Comparison of ENCODE assay signal across 9 mouse cellular contexts in genomic region chr3:61409683-61410082, GRCm38 (mm10). TPM values are rescaled to one million over a fixed set of nuclear protein-coding genes. Genes with fewer than 3 reads are reported as not detected.
DNase-seq lines count a peak whose midpoint lies in the region; ATAC-seq lines count a peak whose summit lies in the region.
"Had no signal": no experiment of that assay in that cellular context is flagged by ENCODE, and none has a peak within 500 bp of the region (broad histone marks: within the 10 kb centered on the region; RNA-seq: fewer than 3 reads in every experiment).

No protein-coding gene starts in this region.

- H3K9me3 ChIP-seq in liver, embryonic 11.5 days (ENCODE audit: control insufficient read depth, low read length) = no peaks in the 10 kb centered on the region
- H3K9me3 ChIP-seq in forebrain, embryonic 12.5 days = no peaks in the 10 kb centered on the region
- H3K9me3 ChIP-seq: neural tube, embryonic 13.5 days had no signal

- H3K4me1 ChIP-seq in liver, embryonic 11.5 days (replicated peaks; ENCODE audit: control insufficient read depth, insufficient read depth, low read length) = no peaks in the 10 kb centered on the region
- H3K4me1 ChIP-seq in forebrain, embryonic 12.5 days = no peaks in the 10 kb centered on the region
- H3K4me1 ChIP-seq: neural tube, embryonic 13.5 days had no signal

- peak; percentile 5 for DNase-seq in adrenal gland, postnatal 10 days
- DNase-seq in adrenal gland, adult 18-20 months (ENCODE audit: low spot score in 2 of 2) = no peak
- DNase-seq in heart, adult 18-20 months = peak; percentile 28 to 70
- DNase-seq in liver, embryonic 11.5 days (ENCODE audit: low spot score) = no peak
- DNase-seq in frontal cortex, adult 2 months (ENCODE audit: extremely low spot score in 1 of 2, low spot score in 1 of 2) = no peak

- no peak overlapping the region; the same call in 1 of the 2 replicates for H3K4me2 ChIP-seq in liver, embryonic 11.5 days
- no peak overlapping the region for H3K4me2 ChIP-seq in forebrain, embryonic 12.5 days
- H3K4me2 ChIP-seq: neural tube, embryonic 13.5 days had no signal

- H3K27me3 ChIP-seq in liver, embryonic 11.5 days (replicated peaks; ENCODE audit: control insufficient read depth, insufficient read depth, low read length) = no peaks in the 10 kb centered on the region
- no peaks in the 10 kb centered on the region for H3K27me3 ChIP-seq in forebrain, embryonic 12.5 days
- H3K27me3 ChIP-seq: neural tube, embryonic 13.5 days had no signal

- peak; percentile 90 for ATAC-seq in liver, embryonic 11.5 days (replicated peaks; ENCODE audit: low FRiP score)
- peak; percentile 75 for ATAC-seq in neutrophil, adult 5-6 weeks (ENCODE audit: extremely low read depth, insufficient number of reproducible peaks, low FRiP score, poor library complexity, severe bottlenecking)
- no peak for ATAC-seq in frontal cortex, adult (ENCODE audit: low TSS enrichment)
- ATAC-seq in forebrain, embryonic 12.5 days (ENCODE audit: low FRiP score) = no peak

- no peak overlapping the region for H3K27ac ChIP-seq in liver, embryonic 11.5 days (ENCODE audit: low read depth, low read length)
- no peak overlapping the region for H3K27ac ChIP-seq in forebrain, embryonic 12.5 days
- H3K27ac ChIP-seq: neural tube, embryonic 13.5 days had no signal

- WGBS in liver, embryonic 11.5 days = 26% methylated on average over 6 of the region's 6 CpGs
- 84% methylated on average over 6 of the region's 6 CpGs for WGBS in forebrain, embryonic 12.5 days

- H3K4me3 ChIP-seq in liver, embryonic 11.5 days (ENCODE audit: low read depth, low read length) = no peak overlapping the region
- no peak overlapping the region for H3K4me3 ChIP-seq in forebrain, embryonic 12.5 days (replicated peaks)
- H3K4me3 ChIP-seq: neural tube, embryonic 13.5 days had no signal

- H3K36me3 ChIP-seq in liver, embryonic 11.5 days (ENCODE audit: control insufficient read depth, insufficient read depth, low read length) = no peaks in the 10 kb centered on the region
- no peaks in the 10 kb centered on the region for H3K36me3 ChIP-seq in forebrain, embryonic 12.5 days (replicated peaks)
- H3K36me3 ChIP-seq: neural tube, embryonic 13.5 days had no signal

- no peak overlapping the region for H3K9ac ChIP-seq in liver, embryonic 11.5 days (ENCODE audit: low read depth, low read length)
- no peak overlapping the region for H3K9ac ChIP-seq in forebrain, embryonic 12.5 days
- H3K9ac ChIP-seq: neural tube, embryonic 13.5 days had no signal

RNA-seq across cellular contexts. Expression of gene B430305J03Rik, which starts 43.9 kb away (rescaled TPM):
- under 1 TPM; 0.15 to 0.21 TPM for total RNA-seq in adrenal gland, postnatal 10 days (2021)
- under 1 TPM; 0.10 to 0.13 TPM for total RNA-seq in adrenal gland, adult 18-20 months (2021)
- under 1 TPM in 1 of 2 experiments, not detected in 1; 0.08 TPM for total RNA-seq in heart, adult 18-20 months (2021)
- not detected in 2 replicates for polyA plus RNA-seq in liver, embryonic 11.5 days (2014; fragmentation: Nextera tagmentation; extraction: Ambion mirVana)
- total RNA-seq in neutrophil, adult 5-6 weeks (2017) = 0.35 and 0.74 TPM in 2 replicates
- not detected in 2 replicates for polyA plus RNA-seq in forebrain, embryonic 12.5 days (2016; fragmentation: Nextera tagmentation; extraction: Ambion mirVana)
- polyA plus RNA-seq in frontal cortex, adult 2 months (2012; rRNA removed) = 0.90 and 0.98 TPM in 2 replicates
- polyA plus RNA-seq: neural tube, embryonic 13.5 days had no signal

RNA-seq across cellular contexts. Expression of gene Rap2b, which starts 48.2 kb away (rescaled TPM):
- 1 to 10 TPM; 5.8 to 6.4 TPM for total RNA-seq in adrenal gland, postnatal 10 days (2021)
- total RNA-seq in adrenal gland, adult 18-20 months (2021) = 1 to 10 TPM; 3.0 to 3.6 TPM
- 1 to 10 TPM; 2.1 to 2.4 TPM for total RNA-seq in heart, adult 18-20 months (2021)
- 7.2 and 7.5 TPM in 2 replicates for polyA plus RNA-seq in liver, embryonic 11.5 days (2014; fragmentation: Nextera tagmentation; extraction: Ambion mirVana)
- 8.5 and 8.6 TPM in 2 replicates for total RNA-seq in neutrophil, adult 5-6 weeks (2017)
- 15.7 and 16.7 TPM in 2 replicates for polyA plus RNA-seq in forebrain, embryonic 12.5 days (2016; fragmentation: Nextera tagmentation; extraction: Ambion mirVana)
- 14.6 and 15.7 TPM in 2 replicates for polyA plus RNA-seq in frontal cortex, adult 2 months (2012; rRNA removed)

Comparison
In these comparisons a context has a peak if more than half of its experiments do, and no peak if none do; other contexts are left out.
1. DNase-seq: peak in adrenal gland, postnatal 10 days (single experiment) and heart, adult 18-20 months (2 of 2); none in adrenal gland, adult 18-20 months (0 of 2), liver, embryonic 11.5 days (single experiment) and frontal cortex, adult 2 months (0 of 2).
2. ATAC-seq: peak in liver, embryonic 11.5 days (single experiment) and neutrophil, adult 5-6 weeks (single experiment); none in frontal cortex, adult (single experiment) and forebrain, embryonic 12.5 days (single experiment).